Mouse (Mus musculus) forebrain, embryonic 11.5 days (tissue): ENCODE measurements around the gene Rnf157. TPM values are rescaled to one million over a fixed set of nuclear protein-coding genes. Genes with fewer than 3 reads are reported as not detected.

Source experiments
- ATAC-seq: fragments of 200-750 bp; cut with Nextera tagmentation; replicated peaks from 2 replicates; pipeline ENCODE4 v1.8.0; 2017; ENCODE audit warnings: moderate TSS enrichment; ENCODE audit not compliant: low FRiP score
- DNase-seq: peaks from one replicate; pipeline ENCODE4 v3.0.0-alpha.2; 2017; ENCODE audit warnings: low spot score
- H3K27ac ChIP-seq: fragments of 300-500 bp; sonication (generic); 2 replicates; pipeline ENCODE4 v1.5.1; 2014; ENCODE audit warnings: low read depth, low read length
- H3K27me3 ChIP-seq: fragments of 300-500 bp; sonication (generic); 2 replicates; pipeline ENCODE4 v1.6.1; 2014; ENCODE audit warnings: mild to moderate bottlenecking, low read length, mixed read lengths; ENCODE audit not compliant: control insufficient read depth, insufficient read depth
- H3K36me3 ChIP-seq: fragments of 300-500 bp; sonication (generic); 2 replicates; pipeline ENCODE4 v1.6.1; 2014; ENCODE audit warnings: mild to moderate bottlenecking, low read length, moderate library complexity, mixed read lengths; ENCODE audit not compliant: control insufficient read depth, insufficient read depth
- H3K4me1 ChIP-seq: fragments of 300-500 bp; sonication (generic); replicated peaks from 2 replicates; pipeline ENCODE4 v1.6.1; 2014; ENCODE audit warnings: low read length, mixed read lengths; ENCODE audit not compliant: control insufficient read depth, insufficient read depth
- H3K4me2 ChIP-seq: fragments of 300-500 bp; sonication (generic); 2 replicates; pipeline ENCODE4 v1.6.1; 2014; ENCODE audit warnings: low read depth, mild to moderate bottlenecking, low read length, moderate library complexity, mixed read lengths; ENCODE audit not compliant: severe bottlenecking
- H3K4me3 ChIP-seq: fragments of 300-500 bp; sonication (generic); 2 replicates; pipeline ENCODE4 v1.5.1; 2014; ENCODE audit warnings: low read depth, low read length
- H3K9ac ChIP-seq: fragments of 300-500 bp; sonication (generic); 2 replicates; pipeline ENCODE4 v1.6.1; 2014; ENCODE audit warnings: low read length
- H3K9me3 ChIP-seq: fragments of 300-500 bp; sonication (generic); 2 replicates; pipeline ENCODE4 v1.6.1; 2016; ENCODE audit warnings: low read length, mixed read lengths; ENCODE audit not compliant: control insufficient read depth
- WGBS: fragments of 180-500 bp; shearing (Covaris S2); extraction: QIAGEN DNeasy Blood & Tissue Kit; methylation state at CpG from one replicate; pipeline ENCODE4 v1.1.7; 2014; 5-methylcytosine and 5-hydroxymethylcytosine counted together
- polyA plus RNA-seq: library from polyadenylated mRNA; unstranded; fragments of >200 nt; fragmentation: Nextera tagmentation; extraction: Ambion mirVana; gene quantifications from 2 replicates; pipeline ENCODE4 v1.2.1, GENCODE M21; 2014

Rnf157 gene
- polyA plus RNA-seq = 25.0 and 26.1 TPM in 2 replicates

DNA sequence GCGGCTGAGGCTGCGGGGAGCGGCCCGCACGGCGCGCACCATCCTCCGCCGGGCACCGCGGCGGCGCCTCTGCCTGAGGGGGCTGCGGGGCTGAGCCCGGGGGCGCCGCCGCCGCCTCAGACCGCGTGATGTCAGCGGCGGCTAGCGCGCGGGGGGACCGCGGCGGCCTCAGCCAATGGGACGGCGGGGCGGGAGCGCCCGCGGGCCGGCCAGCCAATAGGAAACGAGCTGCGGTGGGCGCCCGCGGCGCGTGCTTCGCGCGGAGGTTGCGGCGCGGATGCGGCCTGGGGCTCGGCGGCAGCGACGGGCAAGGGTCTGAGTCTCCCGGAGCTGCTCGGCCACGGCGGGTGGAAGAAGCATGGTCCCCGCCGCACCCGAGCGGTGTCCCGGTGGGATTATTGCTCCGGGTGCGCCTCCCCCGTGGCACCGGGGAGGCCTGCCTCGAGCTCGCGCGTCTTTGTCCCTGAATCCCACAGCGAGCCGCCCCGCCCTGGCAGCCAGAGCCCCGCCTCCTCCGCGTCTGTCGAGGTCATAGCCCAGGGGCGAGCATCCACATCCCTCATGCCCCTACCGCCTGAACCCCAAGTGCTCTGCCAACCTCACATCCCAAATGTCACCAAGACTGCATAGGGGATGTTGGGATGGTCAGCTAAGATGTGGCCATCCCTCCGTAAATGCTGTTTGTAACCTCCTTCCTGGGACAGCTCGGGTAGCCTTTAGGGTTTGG, at the start of gene Rnf157:
Gene Rnf157 (minus strand): TSS at position 129 of the 727 bp plus-strand sequence.
- Histone ChIP-seq H3K4me1 (peaks cover 8% of the 10 kb centered on the region; the same call in 1 of the 2 replicates), H3K9me3 (no peaks in the 10 kb centered on the region), H3K27me3 (0 out of 2 replicates have a peak, but pooled peaks cover 2% of the 10 kb centered on the region), H3K36me3 (no peaks in the 10 kb centered on the region), H3K4me2 (peak within 1 kb of the TSS; percentile 97), H3K27ac (peak within 1 kb of the TSS; percentile 37; the same call in 1 of the 2 replicates), H3K4me3 (peak within 1 kb of the TSS; percentile 76), H3K9ac (peak within 1 kb of the TSS; percentile 95)
- DNase-seq (peak; percentile 93), ATAC-seq (peak; percentile 94)
- WGBS = 2% methylated on average over 80 of the region's 82 CpGs

DNA sequence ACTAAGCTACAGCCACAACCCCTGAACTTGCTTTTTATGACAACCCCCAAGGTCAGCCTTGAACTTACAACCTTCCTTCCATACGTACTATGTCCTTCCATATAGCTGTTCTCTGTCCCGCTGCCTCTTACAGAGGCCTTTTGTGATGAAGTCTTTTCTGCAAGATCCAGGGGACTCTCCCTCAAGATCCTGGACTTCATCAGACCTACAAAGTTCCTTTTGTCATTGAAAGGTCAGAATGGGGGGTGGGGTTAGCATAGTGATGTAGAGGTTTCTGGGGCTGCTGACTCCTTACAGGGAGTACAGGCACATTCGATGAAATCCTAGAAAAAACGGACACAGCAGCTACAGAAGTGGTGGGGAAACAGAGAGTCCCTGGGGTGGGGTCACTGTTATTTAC, 47.0 kb upstream of the Rnf157 start:
- no peaks in the 10 kb centered on the region for H3K9me3 ChIP-seq
- H3K4me2 ChIP-seq = no peak overlapping the region
- DNase-seq (no peak), ATAC-seq (no peak)
- no peak overlapping the region for H3K4me3 ChIP-seq
- H3K27me3 ChIP-seq = no peaks in the 10 kb centered on the region
- no peaks in the 10 kb centered on the region for H3K36me3 ChIP-seq
- no peak overlapping the region for H3K9ac ChIP-seq
- no peak overlapping the region for H3K27ac ChIP-seq
- 0 out of 2 replicates have a peak, but pooled peaks cover 1% of the 10 kb centered on the region for H3K4me1 ChIP-seq
- WGBS = 47% methylated on average over 4 of the region's 4 CpGs

DNA sequence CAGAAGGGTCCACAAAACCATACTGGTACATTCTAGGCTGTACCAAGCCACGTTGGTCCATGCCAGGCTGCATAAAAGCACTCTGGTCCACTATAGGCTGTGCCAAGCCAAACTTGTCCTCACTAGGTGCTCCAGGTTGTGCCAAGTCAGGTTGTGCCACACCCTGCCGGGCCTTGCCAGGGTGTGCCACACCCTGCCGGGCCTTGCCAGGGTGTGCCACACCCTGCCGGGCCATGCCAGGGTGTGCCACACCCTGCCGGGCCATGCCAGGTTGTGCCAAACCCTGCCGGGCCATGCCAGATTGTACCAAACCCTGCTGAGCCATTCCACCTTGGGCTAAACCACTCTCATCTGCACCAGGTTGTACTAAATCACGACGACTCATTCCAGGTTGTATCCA, 43.4 kb upstream of the Rnf157 start:
- Histone ChIP-seq H3K27me3 (no peaks in the 10 kb centered on the region), H3K4me3 (no peak overlapping the region), H3K27ac (no peak overlapping the region), H3K36me3 (no peaks in the 10 kb centered on the region), H3K9me3 (no peaks in the 10 kb centered on the region), H3K9ac (no peak overlapping the region), H3K4me1 (no peaks in the 10 kb centered on the region), H3K4me2 (no peak overlapping the region)
- 85% methylated on average over 8 of the region's 8 CpGs for WGBS
- ATAC-seq (no peak), DNase-seq (no peak)

DNA sequence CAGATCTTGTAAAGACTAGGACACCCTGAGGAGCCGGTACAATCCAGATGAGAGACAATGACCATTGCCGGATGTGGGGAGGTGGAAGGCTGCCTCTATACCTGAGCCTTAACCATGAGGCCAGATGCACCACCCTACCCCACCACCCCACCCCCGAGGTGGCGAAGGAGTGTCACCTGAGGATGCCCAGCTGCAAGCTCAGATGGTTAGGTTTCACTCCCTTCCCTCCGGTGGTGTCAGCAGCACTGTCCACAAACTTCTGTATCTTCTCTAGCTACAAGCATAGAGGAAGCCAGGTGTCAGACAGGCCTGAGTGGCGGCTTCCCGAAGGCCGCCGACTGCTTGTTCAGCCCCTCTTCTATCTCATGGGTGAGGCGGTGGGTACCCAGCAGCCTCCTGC, 41.1 kb upstream of the Rnf157 start:
- no peaks in the 10 kb centered on the region for H3K4me1 ChIP-seq
- no peak overlapping the region for H3K4me2 ChIP-seq

DNA sequence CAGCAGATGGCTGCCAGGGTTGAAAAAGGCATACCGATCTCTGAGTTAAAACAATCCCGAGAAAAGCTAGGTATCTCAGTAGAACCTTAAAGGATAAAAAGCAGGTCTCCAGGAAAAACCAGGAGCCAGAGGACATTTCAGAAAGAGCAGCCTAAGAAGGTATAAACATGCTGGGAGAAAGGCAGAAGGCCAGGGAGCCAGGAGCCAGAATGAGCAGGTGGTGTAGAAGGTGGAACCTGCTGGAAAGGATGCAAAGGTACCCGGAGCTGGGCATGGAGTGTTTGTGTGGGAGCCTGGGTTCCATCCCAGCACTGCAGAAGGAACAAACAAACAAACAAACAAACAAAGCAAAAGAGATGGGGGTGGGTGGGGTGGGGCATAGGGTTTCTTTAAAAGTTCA, 36.5 kb upstream of the Rnf157 start:
- H3K4me2 ChIP-seq = no peak overlapping the region
- no peak overlapping the region for H3K9ac ChIP-seq
- no peaks in the 10 kb centered on the region for H3K9me3 ChIP-seq
- H3K4me3 ChIP-seq = no peak overlapping the region
- over 99% methylated on average over 3 of the region's 3 CpGs for WGBS
- no peak for DNase-seq
- no peak overlapping the region for H3K27ac ChIP-seq
- 0 out of 2 replicates have a peak, but pooled peaks cover 1% of the 10 kb centered on the region for H3K4me1 ChIP-seq
- ATAC-seq = no peak
- no peaks in the 10 kb centered on the region for H3K36me3 ChIP-seq
- peaks cover 7% of the 10 kb centered on the region for H3K27me3 ChIP-seq

More for the DNA sequence above, 41.1 kb upstream of the Rnf157 start:
- no peak overlapping the region for H3K27ac ChIP-seq
- H3K4me3 ChIP-seq = no peak overlapping the region
- no peak overlapping the region for H3K9ac ChIP-seq
- no peaks in the 10 kb centered on the region for H3K27me3 ChIP-seq
- H3K9me3 ChIP-seq = no peaks in the 10 kb centered on the region
- ATAC-seq (no peak), DNase-seq (no peak)
- no peaks in the 10 kb centered on the region for H3K36me3 ChIP-seq
- 91% methylated on average over 10 of the region's 10 CpGs for WGBS

DNA sequence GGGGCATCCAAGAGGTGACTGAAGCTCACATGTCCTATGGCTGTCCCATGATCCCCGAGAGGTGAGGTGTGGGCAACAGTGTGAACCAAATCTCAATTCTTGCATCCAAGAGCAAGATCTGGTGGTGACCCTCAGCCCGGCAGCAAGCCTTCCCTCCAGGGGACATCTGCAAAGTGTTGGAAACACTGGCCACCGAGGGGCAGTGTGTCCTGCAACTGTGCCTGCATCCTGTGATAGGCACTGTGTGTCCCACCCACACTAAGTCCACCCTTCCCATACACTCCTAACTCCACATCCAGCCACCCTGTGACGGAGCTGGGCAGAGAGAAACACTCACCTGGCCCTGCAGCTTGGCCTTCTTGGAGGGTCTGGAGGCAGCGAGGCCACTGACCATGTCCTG, 35.0 kb upstream of the Rnf157 start:
- no peak overlapping the region for H3K4me2 ChIP-seq
- 67% methylated on average over 5 of the region's 5 CpGs for WGBS
- no peak for DNase-seq
- H3K36me3 ChIP-seq = no peaks in the 10 kb centered on the region
- peaks cover 7% of the 10 kb centered on the region for H3K27me3 ChIP-seq
- no peaks in the 10 kb centered on the region for H3K9me3 ChIP-seq
- no peak for ATAC-seq
- no peak overlapping the region for H3K9ac ChIP-seq
- H3K4me3 ChIP-seq = no peak overlapping the region
- H3K4me1 ChIP-seq = 0 out of 2 replicates have a peak, but pooled peaks cover 1% of the 10 kb centered on the region
- H3K27ac ChIP-seq = no peak overlapping the region

DNA sequence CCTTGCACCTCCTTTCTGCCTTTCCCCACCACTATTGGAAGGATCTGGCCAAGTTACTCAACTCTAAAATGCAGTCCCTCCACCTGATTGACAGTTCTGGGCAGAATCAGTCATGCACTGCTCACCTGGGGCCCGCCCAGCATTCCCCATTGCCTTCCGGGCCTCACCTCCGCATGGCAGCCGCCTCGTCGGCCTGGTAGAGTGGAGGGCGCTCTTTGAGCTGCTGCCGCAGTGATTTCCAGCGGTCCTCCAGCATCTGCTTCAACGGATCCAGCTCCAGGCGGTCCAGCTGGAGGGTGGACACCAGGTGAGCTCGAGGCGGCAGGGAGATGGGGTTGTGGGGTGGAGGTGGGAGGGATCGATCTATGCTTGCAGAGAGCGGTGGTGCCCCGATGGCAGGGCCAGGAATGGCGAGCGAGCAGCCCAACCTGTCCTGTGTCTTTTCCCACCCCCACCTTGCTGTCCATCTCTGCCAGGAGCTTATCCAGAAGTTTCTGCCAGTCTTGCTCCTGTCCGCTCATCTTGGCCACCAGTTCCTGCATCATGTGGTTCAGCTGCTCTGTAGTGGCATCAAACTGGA, 33.6 kb upstream of the Rnf157 start:
- no peak overlapping the region for H3K4me2 ChIP-seq
- no peak overlapping the region for H3K27ac ChIP-seq
- no peak overlapping the region for H3K4me3 ChIP-seq
- H3K4me1 ChIP-seq = 0 out of 2 replicates have a peak, but pooled peaks cover 1% of the 10 kb centered on the region
- ATAC-seq = 0 out of 2 replicates have a peak, but pooled peaks have one; percentile 15
- no peak for DNase-seq
- H3K9ac ChIP-seq = no peak overlapping the region
- peaks cover 7% of the 10 kb centered on the region for H3K27me3 ChIP-seq
- H3K36me3 ChIP-seq = no peaks in the 10 kb centered on the region
- WGBS = 14% methylated on average over 19 of the region's 19 CpGs
- H3K9me3 ChIP-seq = no peaks in the 10 kb centered on the region

DNA sequence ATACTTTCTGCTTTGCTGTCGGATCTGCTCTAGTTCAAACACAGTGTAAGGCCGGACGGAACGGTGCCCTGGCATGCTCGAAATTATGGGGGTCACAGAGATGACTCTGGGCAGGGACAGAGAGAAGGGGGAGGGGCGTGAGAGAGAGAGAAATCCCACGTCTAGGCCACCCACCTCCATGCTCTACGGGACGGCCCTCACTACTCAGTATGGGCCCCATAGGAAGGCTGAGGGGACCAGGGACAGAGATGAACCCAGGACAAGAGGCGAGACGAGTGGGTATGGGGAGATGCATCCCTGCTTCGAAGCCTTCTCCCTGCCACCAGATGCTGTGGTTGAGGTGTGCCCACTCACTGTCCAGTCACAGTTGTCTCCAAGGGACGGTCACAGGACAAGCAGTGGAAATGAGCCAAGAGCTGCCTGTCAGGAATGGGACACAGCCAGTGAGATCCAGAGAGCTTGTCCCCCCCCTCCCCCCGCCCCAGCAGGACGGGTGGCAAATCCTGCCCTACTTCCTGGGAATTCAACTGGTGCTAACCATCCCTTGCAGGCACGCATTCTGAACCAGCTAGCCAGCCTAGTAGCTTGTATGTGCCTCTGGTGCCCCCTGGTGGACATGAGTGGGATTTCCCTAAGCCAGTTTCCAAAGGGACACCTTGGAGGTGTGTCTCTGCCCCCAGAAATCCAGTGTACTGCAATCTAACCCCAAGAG, 32.9 kb upstream of the Rnf157 start:
- Histone ChIP-seq H3K9ac (no peak overlapping the region), H3K4me1 (0 out of 2 replicates have a peak, but pooled peaks cover 1% of the 10 kb centered on the region), H3K27me3 (peaks cover 7% of the 10 kb centered on the region), H3K9me3 (no peaks in the 10 kb centered on the region), H3K4me3 (no peak overlapping the region), H3K27ac (no peak overlapping the region), H3K36me3 (no peaks in the 10 kb centered on the region), H3K4me2 (no peak overlapping the region)
- peak; percentile 97 for DNase-seq
- peak; percentile 30 for ATAC-seq
- WGBS = 32% methylated on average over 16 of the region's 16 CpGs
